Mouse (Mus musculus) limb, embryonic 14.5 days (tissue): ENCODE results near the gene Pdpk1. TPM values are rescaled to one million over a fixed set of nuclear protein-coding genes. Genes with fewer than 3 reads are reported as not detected.

Source experiments
- ATAC-seq: fragments of 200-750 bp; cut with Nextera tagmentation; 2 replicates; pipeline ENCODE4 v1.8.0; 2017; ENCODE audit warnings: low read depth, moderate number of reproducible peaks, moderate TSS enrichment; ENCODE audit not compliant: low FRiP score
- DNase-seq: peaks from one replicate; pipeline ENCODE4 v3.0.0-alpha.2; 2015; ENCODE audit warnings: low spot score
- H3K27ac ChIP-seq: fragments of 300-500 bp; sonication (generic); replicated peaks from 2 replicates; pipeline ENCODE4 v1.5.1; 2014; ENCODE audit warnings: low read depth, mild to moderate bottlenecking, low read length, moderate library complexity, mixed read lengths
- H3K27me3 ChIP-seq: fragments of 300-500 bp; sonication (generic); 2 replicates; pipeline ENCODE4 v1.6.1; 2014; ENCODE audit warnings: low read length, mixed read lengths; ENCODE audit not compliant: control insufficient read depth, insufficient read depth
- H3K36me3 ChIP-seq: fragments of 300-500 bp; sonication (generic); 2 replicates; pipeline ENCODE4 v1.6.1; 2014; ENCODE audit warnings: mild to moderate bottlenecking, low read length, moderate library complexity, mixed read lengths; ENCODE audit not compliant: control insufficient read depth, insufficient read depth
- H3K4me1 ChIP-seq: fragments of 300-500 bp; sonication (generic); 2 replicates; pipeline ENCODE4 v1.6.1; 2014; ENCODE audit warnings: antibody characterized with exemption, low read length, mixed read lengths; ENCODE audit not compliant: control insufficient read depth, insufficient read depth
- H3K4me2 ChIP-seq: fragments of 300-500 bp; sonication (generic); replicated peaks from 2 replicates; pipeline ENCODE4 v1.6.1; 2014; ENCODE audit warnings: low read depth, mild to moderate bottlenecking, low read length, moderate library complexity; ENCODE audit not compliant: severe bottlenecking
- H3K4me3 ChIP-seq: fragments of 300-500 bp; sonication (generic); replicated peaks from 2 replicates; pipeline ENCODE4 v1.5.1; 2014; ENCODE audit warnings: low read length
- H3K9ac ChIP-seq: fragments of 300-500 bp; sonication (generic); 2 replicates; pipeline ENCODE4 v1.6.1; 2014; ENCODE audit warnings: mild to moderate bottlenecking, low read depth, low read length, moderate library complexity; ENCODE audit not compliant: severe bottlenecking
- H3K9me3 ChIP-seq: fragments of 300-500 bp; sonication (generic); 2 replicates; pipeline ENCODE4 v1.6.1; 2016; ENCODE audit warnings: low read length; ENCODE audit not compliant: control insufficient read depth
- POLR2A ChIP-seq: fragments of 200-500 bp; IDR thresholded peaks from 2 replicates; pipeline ENCODE4 v1.8.0; 2012; ENCODE audit warnings: inconsistent platforms, mild to moderate bottlenecking, moderate library complexity, borderline replicate concordance; ENCODE audit not compliant: insufficient read depth, insufficient read length; ENCODE audit errors: extremely low read depth
- WGBS: fragments of 180-500 bp; shearing (Covaris S2); extraction: QIAGEN DNeasy Blood & Tissue Kit; methylation state at CpG from one replicate; pipeline ENCODE4 v1.1.7; 2014; 5-methylcytosine and 5-hydroxymethylcytosine counted together
- polyA plus RNA-seq, 2 experiments: library from polyadenylated mRNA; depleted of rRNA in 1 of 2; stranded (reverse) in 1 of 2; unstranded in 1 of 2; fragments of >200 nt; fragmentation: Nextera tagmentation in 1 of 2; extraction: Ambion mirVana in 1 of 2; gene quantifications; 2 replicates each; pipeline versions ENCODE4 v1.2.1 to v1.2.3; 2012 to 2014

Pdpk1 gene
- polyA plus RNA-seq, 2 experiments = 18.7 to 36.7 TPM

- Histone ChIP-seq H3K27me3 (no peaks in the 10 kb centered on the region), H3K4me1 (no peaks in the 10 kb centered on the region), H3K27ac (no peak overlapping the region), H3K4me3 (no peak overlapping the region), H3K4me2 (no peak overlapping the region), H3K9me3 (no peaks in the 10 kb centered on the region), H3K36me3 (peaks cover 18% of the 10 kb centered on the region), H3K9ac (no peak overlapping the region)
- TF ChIP-seq POLR2A = no peak
- DNase-seq (no peak), ATAC-seq (no peak)
- WGBS = 54% methylated on average over 5 of the region's 5 CpGs
These were observed 106.2 kb downstream of the Pdpk1 start for GRCm38 (mm10) chr17:24044482-24044881.

- no peak for TF ChIP-seq POLR2A
- DNase-seq = no peak
- Histone ChIP-seq H3K4me1 (no peaks in the 10 kb centered on the region), H3K4me2 (no peak within 1 kb of the TSS), H3K4me3 (no peak within 1 kb of the TSS), H3K36me3 (no peaks in the 10 kb centered on the region), H3K27ac (no peak within 1 kb of the TSS), H3K9ac (no peak within 1 kb of the TSS), H3K9me3 (no peaks in the 10 kb centered on the region), H3K27me3 (no peaks in the 10 kb centered on the region)
- ATAC-seq = no peak
- 61% methylated on average over 4 of the region's 4 CpGs for WGBS
These were observed 112.9 kb downstream of the Pdpk1 start, which contains the start of gene Prss27 for GRCm38 (mm10) chr17:24037844-24038243. Gene Prss27, plus strand, starts transcription at chr17:24038144.

DNA sequence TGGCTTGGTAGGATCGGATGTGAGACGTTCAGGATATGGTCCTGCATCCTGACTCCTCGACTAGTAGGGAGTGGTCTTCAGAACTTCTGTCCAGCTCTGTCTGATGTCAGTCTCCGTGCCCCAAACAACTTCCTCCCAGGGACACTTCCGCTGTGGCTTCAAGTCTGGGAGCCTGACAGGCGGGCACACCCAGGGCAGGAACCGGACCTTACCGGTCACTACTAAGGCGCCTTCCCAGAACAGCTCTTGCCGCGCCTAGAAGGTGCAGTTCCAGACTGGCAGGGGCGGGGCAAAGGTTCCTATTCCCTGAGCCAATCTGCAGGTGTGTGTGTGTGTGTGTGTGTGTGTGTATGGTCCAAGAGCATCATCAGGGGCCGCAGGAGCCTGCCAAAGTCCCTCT is 113.4 kb downstream of the Pdpk1 start:
- H3K27ac ChIP-seq = no peak overlapping the region
- no peak overlapping the region for H3K4me2 ChIP-seq
- no peak overlapping the region for H3K9ac ChIP-seq
- H3K36me3 ChIP-seq = no peaks in the 10 kb centered on the region
- no peaks in the 10 kb centered on the region for H3K27me3 ChIP-seq
- no peaks in the 10 kb centered on the region for H3K4me1 ChIP-seq
- 71% methylated on average over 13 of the region's 13 CpGs for WGBS
- DNase-seq (no peak), ATAC-seq (no peak)
- H3K9me3 ChIP-seq = no peaks in the 10 kb centered on the region
- no peak overlapping the region for H3K4me3 ChIP-seq
- TF ChIP-seq POLR2A = no peak

GRCm38 (mm10) chr17:24036954-24037353 is 113.8 kb downstream of the Pdpk1 start:
- no peaks in the 10 kb centered on the region for H3K36me3 ChIP-seq
- TF ChIP-seq POLR2A = no peak

DNA sequence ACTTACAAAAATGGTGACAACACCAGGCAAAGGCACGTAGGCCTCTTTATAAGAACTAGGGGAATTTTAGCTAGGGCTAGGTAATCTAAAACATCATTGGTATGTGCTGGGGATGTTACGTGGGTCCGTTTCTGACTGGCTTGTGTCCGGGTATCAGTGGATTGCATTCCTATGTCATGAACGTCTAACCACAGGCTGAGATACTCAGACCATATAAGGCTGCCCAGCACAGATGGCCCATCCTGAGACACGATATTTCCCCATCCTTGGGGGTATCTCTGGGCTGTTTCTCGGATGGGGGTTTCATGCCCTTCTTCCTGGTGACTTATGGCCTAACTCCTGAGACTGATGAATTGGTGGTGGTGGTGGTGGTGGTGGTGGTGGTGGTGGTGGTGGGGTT is 115.6 kb downstream of the Pdpk1 start:
- WGBS = 79% methylated on average over 7 of the region's 7 CpGs
- H3K27me3 ChIP-seq = no peaks in the 10 kb centered on the region
- no peak overlapping the region for H3K4me3 ChIP-seq
- no peaks in the 10 kb centered on the region for H3K9me3 ChIP-seq
- ATAC-seq = no peak
- H3K9ac ChIP-seq = no peak overlapping the region
- H3K4me2 ChIP-seq = no peak overlapping the region
- DNase-seq = no peak
- no peaks in the 10 kb centered on the region for H3K36me3 ChIP-seq
- no peak overlapping the region for H3K27ac ChIP-seq
- H3K4me1 ChIP-seq = no peaks in the 10 kb centered on the region
- TF ChIP-seq POLR2A = no peak

More at GRCm38 (mm10) chr17:24036954-24037353, 113.8 kb downstream of the Pdpk1 start:
- DNase-seq = no peak
- no peak overlapping the region for H3K4me2 ChIP-seq
- H3K4me3 ChIP-seq = no peak overlapping the region
- no peak overlapping the region for H3K9ac ChIP-seq
- H3K27me3 ChIP-seq = no peaks in the 10 kb centered on the region
- no peaks in the 10 kb centered on the region for H3K9me3 ChIP-seq
- no peak overlapping the region for H3K27ac ChIP-seq
- 76% methylated on average over 6 of the region's 6 CpGs for WGBS
- ATAC-seq = no peak
- no peaks in the 10 kb centered on the region for H3K4me1 ChIP-seq

DNA sequence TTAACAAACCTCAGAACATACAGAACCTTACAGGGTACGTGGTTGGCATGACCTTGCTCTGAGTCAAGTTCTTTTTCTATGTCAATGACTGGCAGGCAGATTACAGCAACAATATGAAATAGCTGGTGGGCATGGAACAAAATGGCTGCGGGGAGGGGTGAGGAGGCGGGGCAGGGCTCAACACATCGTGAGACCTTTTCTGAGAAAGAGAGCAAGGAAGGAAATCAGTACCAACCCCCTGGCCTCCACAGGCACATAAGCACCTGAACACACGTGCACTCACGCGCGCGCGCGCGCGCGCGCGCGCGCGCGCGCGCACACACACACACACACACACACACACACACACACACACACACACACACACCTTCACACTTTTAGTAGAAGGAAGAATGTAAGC is 120.2 kb downstream of the Pdpk1 start:
- no peaks in the 10 kb centered on the region for H3K9me3 ChIP-seq
- H3K36me3 ChIP-seq = no peaks in the 10 kb centered on the region
- no peaks in the 10 kb centered on the region for H3K4me1 ChIP-seq
- 79% methylated on average over 15 of the region's 22 CpGs for WGBS
- ATAC-seq = no peak
- TF ChIP-seq POLR2A = no peak
- H3K4me3 ChIP-seq = no peak overlapping the region
- H3K9ac ChIP-seq = no peak overlapping the region
- H3K4me2 ChIP-seq = no peak overlapping the region
- no peaks in the 10 kb centered on the region for H3K27me3 ChIP-seq
- DNase-seq = no peak
- H3K27ac ChIP-seq = no peak overlapping the region
